In the genomic region with DNA sequence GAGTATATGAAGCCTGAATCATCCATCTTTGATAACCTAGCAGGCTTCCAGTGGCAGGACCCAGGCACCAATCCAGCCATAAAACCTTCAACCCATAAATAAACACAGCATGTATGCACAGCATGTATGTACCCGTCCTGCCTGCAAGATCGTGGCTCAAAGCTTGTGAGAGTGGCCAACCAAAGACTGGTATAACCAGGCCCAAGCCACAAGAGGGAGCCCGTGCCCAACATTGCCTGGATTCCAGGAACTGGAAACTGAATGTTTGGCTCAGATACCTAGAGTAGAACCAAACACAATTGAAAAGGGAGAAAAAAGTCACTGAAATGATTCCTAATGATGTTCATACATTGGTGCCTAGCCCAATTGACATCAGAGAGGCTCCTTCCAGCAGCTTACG, we compare ENCODE assay signal across 9 mouse cellular contexts. TPM values are rescaled to one million over a fixed set of nuclear protein-coding genes. Genes with fewer than 3 reads are reported as not detected.
DNase-seq lines count a peak whose midpoint lies in the region; ATAC-seq lines count a peak whose summit lies in the region.
"Had no signal": no experiment of that assay in that cellular context is flagged by ENCODE, and none has a peak within 500 bp of the region (broad histone marks: within the 10 kb centered on the region; RNA-seq: fewer than 3 reads in every experiment).

No protein-coding gene starts in this region.

- WGBS in hindbrain, embryonic 15.5 days: 23% methylated on average over 4 of the region's 4 CpGs

- H3K4me3 ChIP-seq in hindbrain, embryonic 15.5 days: no peak overlapping the region
- H3K4me3 ChIP-seq: limb, embryonic 12.5 days had no signal

- no peaks in the 10 kb centered on the region for H3K36me3 ChIP-seq in hindbrain, embryonic 15.5 days
- H3K36me3 ChIP-seq: limb, embryonic 12.5 days had no signal

- no peak overlapping the region for H3K9ac ChIP-seq in hindbrain, embryonic 15.5 days
- H3K9ac ChIP-seq: limb, embryonic 12.5 days had no signal

- no peak overlapping the region for H3K4me2 ChIP-seq in hindbrain, embryonic 15.5 days
- H3K4me2 ChIP-seq: limb, embryonic 12.5 days had no signal

- H3K9me3 ChIP-seq in hindbrain, embryonic 15.5 days: no peaks in the 10 kb centered on the region
- H3K9me3 ChIP-seq: limb, embryonic 12.5 days had no signal

- peak; percentile 65 for DNase-seq in Muller cell, postnatal 12 days (ENCODE audit: inconsistent ontology term)
- DNase-seq in cerebellum, adult 18-20 months: peak; percentile 69 to 74
- DNase-seq in layer of hippocampus, postnatal 14 days (ENCODE audit: low spot score in 2 of 2): peak; percentile 54 to 63
- peak; percentile 57 to 80 for DNase-seq in right cerebral cortex, postnatal 10 days (ENCODE audit: low spot score in 2 of 2)
- peak; percentile 23 for DNase-seq in urinary bladder, postnatal 10 days (ENCODE audit: low spot score)

- no peak overlapping the region for H3K27ac ChIP-seq in hindbrain, embryonic 15.5 days (replicated peaks)
- H3K27ac ChIP-seq: limb, embryonic 12.5 days had no signal

- ATAC-seq in frontal cortex, adult (ENCODE audit: low TSS enrichment): peak; percentile 97
- peak; percentile 79; the same call in 1 of the 2 replicates for ATAC-seq in hindbrain, embryonic 15.5 days (ENCODE audit: low FRiP score, low read depth)
- peak; percentile 96 for ATAC-seq in megakaryocyte-erythroid progenitor cell, adult 5-6 weeks (replicated peaks; ENCODE audit: low FRiP score, low TSS enrichment, poor library complexity, severe bottlenecking)

- no peaks in the 10 kb centered on the region for H3K4me1 ChIP-seq in hindbrain, embryonic 15.5 days (replicated peaks)
- H3K4me1 ChIP-seq: limb, embryonic 12.5 days had no signal

- H3K27me3 ChIP-seq in hindbrain, embryonic 15.5 days: no peaks in the 10 kb centered on the region
- H3K27me3 ChIP-seq: limb, embryonic 12.5 days had no signal

RNA-seq across cellular contexts. Expression of a gene that starts 27.9 kb away (rescaled TPM):
- polyA plus RNA-seq in hindbrain, embryonic 15.5 days (2015; fragmentation: Nextera tagmentation; extraction: Ambion mirVana): 88.8 and 93.6 TPM in 2 replicates
- total RNA-seq in layer of hippocampus, postnatal 14 days (2021): 10 to 100 TPM; 81.0 to 86.8 TPM
- total RNA-seq in megakaryocyte-erythroid progenitor cell, adult 5-6 weeks (2014; fragmentation: Nextera tagmentation): 24.5 and 25.1 TPM in 2 replicates
- 30.1 and 37.8 TPM in 2 replicates for total RNA-seq in megakaryocyte-erythroid progenitor cell, adult 5-6 weeks (2017)
